Mouse (Mus musculus) T-helper 2 cell (primary cell): ENCODE data around the gene Asb8.

Experiments
- in situ Hi-C: fragments of 300-600 bp; cut with MboI, MseI; formaldehyde crosslinking; loops from one replicate; pipeline ENCODE4 v1.15.1; 2025; ENCODE audit warnings: high pct_unique_total_duplicates

Asb8 gene

GRCm38 (mm10) chr15:98088889-98089288 is 76.5 kb downstream of the Asb8 start:
- in situ Hi-C loops = no loop called here
